Mouse (Mus musculus) E14TG2a.4 (cell line): ENCODE measurements around the gene Bdh1.

Experiments used
- CTCF ChIP-seq: conservative IDR thresholded peaks from 2 replicates; pipeline ENCODE4 v1.5.1; 2014; ENCODE audit warnings: low read length
- NANOG ChIP-seq: IDR thresholded peaks from 2 replicates; pipeline ENCODE4 v1.6.1; 2014; ENCODE audit warnings: borderline replicate concordance, low read length, mixed read lengths
- POU5F1 ChIP-seq: IDR thresholded peaks from 2 replicates; pipeline ENCODE4 v1.6.1; 2014; ENCODE audit warnings: low read length, borderline replicate concordance

DNA sequence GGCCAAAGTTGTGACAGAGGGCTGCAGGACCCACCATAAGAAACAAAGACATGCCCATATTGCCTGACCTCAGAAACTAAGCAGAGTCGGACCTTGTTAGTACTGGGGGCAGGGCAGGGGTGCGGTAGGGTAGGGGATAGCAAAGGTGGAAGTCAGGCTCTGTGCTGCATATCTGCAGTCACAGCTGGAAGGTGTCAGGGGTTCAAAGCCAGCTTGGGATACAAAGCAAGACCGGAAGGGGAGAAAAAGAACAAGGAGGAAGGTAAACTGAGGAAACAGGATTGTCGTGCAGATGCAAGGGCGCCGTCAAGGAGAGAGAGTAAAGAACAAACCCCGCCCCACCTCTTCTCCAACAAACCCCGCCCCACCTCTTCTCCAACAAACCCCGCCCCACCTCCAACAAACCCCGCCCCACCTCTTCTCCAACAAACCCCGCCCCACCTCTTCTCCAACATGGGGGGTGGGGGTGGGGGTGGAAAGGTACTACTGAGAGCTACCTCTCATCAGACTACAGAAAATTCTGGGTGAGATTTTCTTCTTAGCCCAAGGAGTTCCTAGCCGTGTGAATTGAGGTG, 40.1 kb downstream of the Bdh1 start:
- TF ChIP-seq CTCF (no peak), NANOG (no peak), POU5F1 (no peak)
